42 mouse cellular contexts compared by ENCODE assay signal in genomic region chr3:124609956-124610355, GRCm38 (mm10). TPM values are rescaled to one million over a fixed set of nuclear protein-coding genes. Genes with fewer than 3 reads are reported as not detected.
"Had no signal": no experiment of that assay in that cellular context is flagged by ENCODE, and none has a peak within 500 bp of the region (broad histone marks: within the 10 kb centered on the region; RNA-seq: fewer than 3 reads in every experiment).

No protein-coding gene starts in this region.

- H3K27me3 ChIP-seq: heart, embryonic 13.5 days; heart, embryonic 15.5 days; hindbrain, embryonic 13.5 days; hindbrain, embryonic 15.5 days; kidney, embryonic 15.5 days; limb, embryonic 13.5 days; limb, embryonic 15.5 days; liver, embryonic 12.5 days had no signal

- H3K9ac ChIP-seq: heart, embryonic 13.5 days; heart, embryonic 15.5 days; hindbrain, embryonic 13.5 days; hindbrain, embryonic 15.5 days; kidney, embryonic 15.5 days; limb, embryonic 13.5 days; limb, embryonic 15.5 days; liver, embryonic 12.5 days had no signal

- H3K9me3 ChIP-seq: heart, embryonic 15.5 days; hindbrain, embryonic 13.5 days; hindbrain, embryonic 15.5 days; kidney, embryonic 15.5 days; limb, embryonic 13.5 days; limb, embryonic 15.5 days; liver, embryonic 12.5 days had no signal

- H3K4me2 ChIP-seq: heart, embryonic 11.5 days; heart, embryonic 13.5 days; heart, embryonic 15.5 days; hindbrain, embryonic 13.5 days; hindbrain, embryonic 15.5 days; kidney, embryonic 15.5 days; limb, embryonic 13.5 days; limb, embryonic 15.5 days; liver, embryonic 12.5 days had no signal

- H3K27ac ChIP-seq: heart, adult 2 months; heart, embryonic 13.5 days; heart, embryonic 15.5 days; hindbrain, embryonic 13.5 days; hindbrain, embryonic 15.5 days; hindbrain, postnatal 0 days; kidney, embryonic 15.5 days; kidney, postnatal 0 days; limb, embryonic 13.5 days; limb, embryonic 15.5 days; liver, embryonic 12.5 days had no signal

- H3K4me3 ChIP-seq: heart, adult 2 months; heart, embryonic 13.5 days; heart, embryonic 15.5 days; hindbrain, embryonic 13.5 days; hindbrain, embryonic 15.5 days; kidney, embryonic 15.5 days; limb, embryonic 13.5 days; limb, embryonic 15.5 days; liver, embryonic 12.5 days had no signal

- H3K4me1 ChIP-seq: heart, embryonic 13.5 days; heart, embryonic 15.5 days; hindbrain, embryonic 15.5 days; kidney, embryonic 15.5 days; limb, embryonic 13.5 days; limb, embryonic 15.5 days; liver, embryonic 12.5 days had no signal

- ATAC-seq: hindbrain, postnatal 0 days; intestine, embryonic 16.5 days; liver, embryonic 12.5 days had no signal

- H3K36me3 ChIP-seq: heart, embryonic 13.5 days; heart, embryonic 15.5 days; hindbrain, embryonic 13.5 days; hindbrain, embryonic 15.5 days; kidney, embryonic 15.5 days; limb, embryonic 13.5 days; limb, embryonic 15.5 days; liver, embryonic 12.5 days had no signal

- DNase-seq: gastrocnemius, postnatal 14 days; gastrocnemius, postnatal 36 days; heart, adult 11 months; heart, adult 2 months; heart, postnatal 14 days; heart, postnatal 36 days; kidney, adult 11 months; kidney, adult 2 months; kidney, adult 9 months; kidney, postnatal 14 days; kidney, postnatal 36 days; layer of hippocampus, adult 9-11 months; layer of hippocampus, postnatal 36 days; left cerebral cortex, postnatal 4 days had no signal

RNA-seq across cellular contexts. Expression of gene 1700003H04Rik, which starts 29.1 kb away (rescaled TPM):
- total RNA-seq: gastrocnemius, adult 18-20 months; gastrocnemius, adult 8-10 months; gastrocnemius, postnatal 14 days; gastrocnemius, postnatal 36 days; heart, adult 2 months; heart, postnatal 14 days; heart, postnatal 36 days; hematopoietic stem cell, adult 5-6 weeks; hindbrain, postnatal 0 days; layer of hippocampus, adult 18-20 months; layer of hippocampus, adult 8-10 months; layer of hippocampus, postnatal 14 days; layer of hippocampus, postnatal 36 days; left cerebral cortex, adult 18-20 months; left cerebral cortex, adult 8-10 months; left cerebral cortex, postnatal 10 days; left cerebral cortex, postnatal 25 days; left cerebral cortex, postnatal 4 days; liver, adult 2 months had no signal
- polyA plus RNA-seq: heart, adult 2 months; heart, embryonic 11.5 days; heart, embryonic 13.5 days; heart, embryonic 15.5 days; heart, postnatal 0 days; hindbrain, embryonic 11.5 days; hindbrain, embryonic 13.5 days; hindbrain, embryonic 15.5 days; hindbrain, postnatal 0 days; intestine, embryonic 14.5 days; intestine, embryonic 16.5 days; kidney, adult 2 months; kidney, embryonic 15.5 days; kidney, postnatal 0 days; large intestine, adult 2 months; limb, embryonic 11.5 days; limb, embryonic 13.5 days; limb, embryonic 15.5 days; liver, adult 2 months; liver, embryonic 12.5 days had no signal
